Mouse (Mus musculus) lung, adult 2 months (tissue): ENCODE measurements at regions not wholly inside any gene's neighbourhood (a gene's known extent, or its start where the extent isn't known, plus 50 kb on each side); places are given as distances from the start of the nearest gene placed in this dataset.

Experiments used
- CTCF ChIP-seq: fragments of 200-500 bp; IDR thresholded peaks from 2 replicates; pipeline ENCODE4 v1.5.1; 2011; ENCODE audit warnings: mild to moderate bottlenecking, low read length, control low read depth; ENCODE audit not compliant: insufficient read depth
- POLR2A ChIP-seq: fragments of 200-500 bp; IDR thresholded peaks from 2 replicates; pipeline ENCODE4 v1.6.1; 2011; ENCODE audit warnings: low read depth, mild to moderate bottlenecking, control low read depth, low read length, borderline replicate concordance; ENCODE audit errors: extremely low read depth

DNA sequence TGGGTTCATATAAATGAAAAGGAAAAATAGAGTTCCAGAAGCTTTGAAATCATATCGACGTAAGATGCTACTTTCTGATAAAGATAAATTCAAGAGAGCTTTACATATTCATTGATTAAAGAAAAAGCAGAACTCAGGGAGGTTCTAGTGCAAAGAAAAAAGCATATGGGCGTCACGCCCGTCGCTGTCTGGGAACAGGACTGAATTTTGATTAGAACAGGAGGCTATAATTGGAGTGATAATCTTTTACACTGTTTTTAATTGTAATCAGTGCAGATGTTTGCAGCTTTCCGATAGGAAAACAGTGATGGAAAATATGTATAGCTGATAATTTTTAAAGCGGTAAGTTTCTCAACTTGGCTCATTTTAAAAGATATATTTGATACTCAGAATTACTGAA, 428.2 kb upstream of the Ccnh start:
- TF ChIP-seq CTCF (no peak), POLR2A (no peak)
